Mouse (Mus musculus) brain, embryonic 14.5 days (tissue): Measurements from ENCODE around the gene Pigv.

ENCODE experiments used
- CTCF ChIP-seq: fragments of 200-500 bp; IDR thresholded peaks from 2 replicates; pipeline ENCODE4 v1.5.1; 2012; ENCODE audit warnings: inconsistent platforms, mild to moderate bottlenecking, moderate library complexity, borderline replicate concordance; ENCODE audit not compliant: insufficient read depth, insufficient read length; ENCODE audit errors: extremely low read depth
- POLR2A ChIP-seq: fragments of 200-500 bp; IDR thresholded peaks from 2 replicates; pipeline ENCODE4 v1.6.1; 2012; ENCODE audit warnings: mild to moderate bottlenecking, inconsistent platforms, borderline replicate concordance; ENCODE audit not compliant: poor library complexity, insufficient read depth, insufficient read length, severe bottlenecking; ENCODE audit errors: extremely low read depth

DNA sequence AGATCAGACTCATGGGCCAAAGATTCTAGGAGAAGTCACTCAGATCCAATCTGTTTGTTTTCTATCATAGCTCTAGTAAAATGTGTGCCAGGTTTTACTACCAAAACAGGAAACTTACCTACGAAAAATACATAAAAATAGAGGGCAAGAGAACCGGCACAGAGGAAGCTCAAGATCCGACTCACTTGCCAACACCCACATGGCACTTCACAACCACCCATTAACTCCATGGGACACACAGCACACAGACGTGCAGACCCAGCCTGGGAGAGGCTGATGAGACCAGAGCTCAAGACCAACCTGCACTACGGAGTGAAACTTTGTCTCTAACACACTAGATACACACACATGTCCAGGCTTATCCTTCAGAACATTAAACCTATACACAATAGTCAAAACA is 40.3 kb upstream of the Pigv start:
- TF ChIP-seq POLR2A (no peak), CTCF (no peak)
